Mouse (Mus musculus) E14TG2a.4 (cell line): Measurements from ENCODE around the gene Cd302.

Source experiments
- CTCF ChIP-seq: conservative IDR thresholded peaks from 2 replicates; pipeline ENCODE4 v1.5.1; 2014; ENCODE audit warnings: low read length
- NANOG ChIP-seq: IDR thresholded peaks from 2 replicates; pipeline ENCODE4 v1.6.1; 2014; ENCODE audit warnings: borderline replicate concordance, low read length, mixed read lengths

DNA sequence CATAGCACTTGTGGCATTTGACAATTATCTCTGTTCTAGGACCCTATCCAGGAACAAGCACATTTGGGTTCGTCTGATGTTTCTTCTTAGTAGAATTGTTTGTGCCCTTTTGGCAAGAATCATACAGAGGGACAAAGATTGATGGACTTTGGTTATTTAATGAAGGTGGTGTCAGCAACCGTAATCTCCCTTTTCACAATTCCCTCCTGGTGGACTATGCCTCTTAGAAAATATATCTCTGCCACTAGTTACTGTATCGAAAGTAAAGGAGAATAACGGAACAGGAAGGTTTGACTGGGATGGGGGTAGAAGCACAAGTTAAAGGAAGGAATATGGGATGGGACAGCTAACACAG lies at the start of gene Cd302:
- no peak for TF ChIP-seq CTCF
- TF ChIP-seq NANOG: no peak
